Mouse (Mus musculus) bone marrow, adult 2 months (tissue): ENCODE data around the gene Grip1. TPM values are rescaled to one million over a fixed set of nuclear protein-coding genes. Genes with fewer than 3 reads are reported as not detected.

Source experiments
- H3K27ac ChIP-seq: fragments of 200-500 bp; 2 replicates; pipeline ENCODE4 v1.5.1; 2012; ENCODE audit warnings: low read depth, mild to moderate bottlenecking, control low read depth, inconsistent platforms, low read length; ENCODE audit not compliant: control insufficient read depth, poor library complexity, insufficient read depth
- H3K4me1 ChIP-seq: fragments of 200-500 bp; 2 replicates; pipeline ENCODE4 v1.6.1; 2011; ENCODE audit warnings: low read length; ENCODE audit not compliant: control insufficient read depth, insufficient read depth
- H3K4me3 ChIP-seq: fragments of 200-500 bp; replicated peaks from 2 replicates; pipeline ENCODE3; 2011; ENCODE audit warnings: mild to moderate bottlenecking, low read depth, low read length, control low read depth; ENCODE audit not compliant: control insufficient read depth
- CTCF ChIP-seq: fragments of 200-500 bp; IDR thresholded peaks from 2 replicates; pipeline ENCODE4 v1.5.1; 2011; ENCODE audit warnings: low read length, control low read depth; ENCODE audit not compliant: control insufficient read depth, insufficient read depth
- POLR2A ChIP-seq: fragments of 200-500 bp; IDR thresholded peaks from 2 replicates; pipeline ENCODE4 v1.6.1; 2011; ENCODE audit warnings: low read depth, mild to moderate bottlenecking, control low read depth, low read length, borderline replicate concordance; ENCODE audit not compliant: control insufficient read depth
- WGBS: fragments of 180-500 bp; shearing (Covaris S2); methylation state at CpG from one replicate; pipeline ENCODE4 v1.1.7; 2018; 5-methylcytosine and 5-hydroxymethylcytosine counted together
- polyA plus RNA-seq: library from polyadenylated mRNA; stranded (reverse); fragments of >200 nt; gene quantifications from 2 replicates; pipeline ENCODE4 v1.2.4, GENCODE M21; 2011; ENCODE audit warnings: low replicate concordance; ENCODE audit not compliant: missing spikeins, insufficient read depth, insufficient read length

Gene Grip1
- polyA plus RNA-seq, 1 experiment = not detected

DNA sequence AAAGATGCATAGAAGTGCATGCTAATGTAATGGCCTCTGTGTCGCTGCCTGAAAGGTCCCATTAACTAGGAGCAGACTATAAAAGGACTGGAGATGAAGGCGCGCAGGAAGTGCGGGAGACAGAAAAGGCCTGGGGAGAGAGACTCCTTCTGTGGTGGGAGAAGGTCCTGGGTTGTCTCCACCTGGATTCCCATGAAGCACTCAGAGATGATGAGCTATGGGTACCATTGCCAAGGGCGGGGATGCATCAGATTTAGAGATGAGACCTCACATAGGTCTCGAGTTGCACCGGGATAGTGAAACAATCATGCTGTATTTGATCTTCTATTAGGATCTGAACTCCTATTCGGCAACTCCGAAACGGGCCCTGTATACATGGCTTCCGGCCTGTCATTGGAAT, 212.8 kb downstream of the Grip1 start:
- WGBS = 86% methylated on average over 11 of the region's 11 CpGs
- no peak overlapping the region for H3K4me3 ChIP-seq
- no peak for TF ChIP-seq POLR2A
- TF ChIP-seq CTCF = no peak
- no peaks in the 10 kb centered on the region for H3K4me1 ChIP-seq
- no peak overlapping the region for H3K27ac ChIP-seq

DNA sequence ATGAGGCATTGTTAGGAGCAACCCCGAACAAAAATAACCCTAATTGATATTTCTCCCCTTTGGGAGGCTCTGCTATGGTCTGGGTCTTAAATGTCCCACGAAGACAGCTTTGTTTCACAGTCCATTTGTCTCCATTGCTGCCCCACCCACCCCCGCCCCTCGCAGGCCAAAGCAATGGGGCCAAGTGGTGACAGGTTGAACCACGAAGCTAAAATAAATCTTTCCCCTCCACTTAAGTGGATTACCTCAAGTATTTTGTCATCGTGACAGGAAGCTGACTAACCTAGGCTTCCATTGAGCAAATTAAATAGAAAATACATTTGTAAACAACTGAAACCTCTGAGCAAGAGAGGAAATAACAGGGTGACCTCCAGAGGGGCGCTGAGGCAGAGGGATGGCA, 216.8 kb downstream of the Grip1 start:
- 35% methylated on average over 7 of the region's 7 CpGs for WGBS
- Histone ChIP-seq H3K4me1 (no peaks in the 10 kb centered on the region), H3K27ac (no peak overlapping the region), H3K4me3 (no peak overlapping the region)
- TF ChIP-seq POLR2A (no peak), CTCF (no peak)

DNA sequence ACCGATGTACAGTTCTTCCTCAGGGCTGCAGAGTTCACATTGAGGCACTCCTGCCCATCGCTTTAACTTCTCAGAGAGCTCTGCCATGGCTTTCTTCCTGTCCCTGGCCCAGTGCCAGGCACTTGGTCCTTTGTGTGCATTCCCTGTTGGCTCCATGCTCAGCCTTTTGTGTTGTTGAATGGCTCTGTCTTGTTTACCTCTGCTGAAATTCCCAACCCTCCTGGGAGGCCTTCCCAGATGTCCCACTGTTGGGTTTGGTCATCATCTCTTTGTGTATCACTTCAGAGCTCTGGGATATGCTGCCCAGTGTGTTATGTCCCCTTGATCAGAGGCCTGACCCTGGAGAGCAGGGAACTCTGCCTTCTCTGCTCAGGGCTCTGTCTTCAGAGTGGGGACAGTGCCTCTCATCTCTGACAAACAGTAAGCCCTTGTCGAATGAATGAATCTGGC, 230.8 kb downstream of the Grip1 start:
- H3K27ac ChIP-seq = no peak overlapping the region
- TF ChIP-seq POLR2A (no peak), CTCF (no peak)
- no peak overlapping the region for H3K4me3 ChIP-seq
- H3K4me1 ChIP-seq = no peaks in the 10 kb centered on the region; the same call in 1 of the 2 replicates
- 79% methylated on average over 3 of the region's 3 CpGs for whole genome bisulfite sequencing

DNA sequence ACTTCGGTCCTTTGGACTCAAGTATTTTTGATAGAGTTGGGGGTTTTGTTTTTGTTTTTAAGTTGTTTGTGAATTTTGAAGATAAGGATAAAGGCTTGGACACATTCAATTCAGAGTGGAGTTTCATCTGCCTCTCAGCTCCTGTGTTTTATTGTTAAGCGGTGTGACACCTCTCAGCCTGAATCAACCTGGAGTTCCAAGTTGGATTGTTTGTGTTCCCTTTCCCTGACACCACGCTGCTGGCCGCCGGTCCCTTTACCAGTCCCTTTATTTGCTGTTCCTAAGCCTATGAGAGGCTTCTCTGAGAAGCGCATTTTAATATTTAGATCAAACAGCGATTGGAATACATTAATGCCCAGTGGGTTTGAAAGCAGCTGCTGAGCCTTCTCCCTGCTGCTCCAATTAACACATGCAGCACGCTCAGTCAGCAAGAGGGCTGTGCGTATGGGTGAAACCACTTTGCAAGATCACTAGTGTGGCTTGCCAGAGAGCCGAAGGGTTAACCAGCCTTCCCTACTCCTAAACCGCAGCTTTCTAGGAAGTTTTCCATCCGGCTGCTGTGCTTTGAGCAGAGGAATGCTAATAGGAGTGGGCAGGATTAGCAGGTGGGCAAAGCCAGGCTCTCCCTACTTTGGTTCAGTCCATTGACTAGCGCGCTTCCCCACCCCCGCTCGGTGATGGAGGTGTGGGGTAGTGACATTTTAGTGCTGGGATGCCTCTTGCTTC, 237.9 kb downstream of the Grip1 start:
- Histone ChIP-seq H3K4me3 (no peak overlapping the region), H3K4me1 (no peaks in the 10 kb centered on the region), H3K27ac (no peak overlapping the region)
- WGBS = 7% methylated on average over 16 of the region's 16 CpGs
- no peak for TF ChIP-seq POLR2A
- no peak for TF ChIP-seq CTCF

DNA sequence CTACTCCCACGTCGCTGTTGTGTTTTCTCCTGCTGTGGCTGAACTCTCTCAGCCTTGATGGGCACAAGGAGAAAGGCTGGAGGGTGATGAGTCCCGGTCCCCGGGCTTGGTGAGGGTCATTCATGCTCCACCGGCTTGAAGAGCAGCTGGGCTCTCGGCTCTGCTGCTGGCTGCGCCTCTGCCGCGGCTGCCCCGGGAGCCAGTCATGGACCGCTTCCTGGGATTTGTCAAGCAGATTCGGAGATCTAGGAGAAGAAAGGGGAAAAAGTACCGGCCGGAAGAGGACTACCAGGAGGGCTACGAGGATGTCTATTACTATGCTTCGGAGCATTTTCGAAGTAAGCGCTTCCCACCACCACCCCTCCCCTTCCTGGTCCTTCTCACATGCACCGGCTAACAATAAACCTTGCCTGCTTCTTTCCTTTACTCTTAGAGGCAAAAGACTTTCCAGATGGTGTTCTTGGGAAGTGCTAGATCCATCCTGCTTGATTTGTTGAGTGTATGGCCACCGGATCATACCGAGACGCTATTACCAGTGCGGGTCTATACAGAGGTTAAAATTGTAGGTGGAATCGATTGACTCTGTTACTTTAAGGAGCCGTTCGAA, 238.8 kb downstream of the Grip1 start:
- no peaks in the 10 kb centered on the region for H3K4me1 ChIP-seq
- H3K27ac ChIP-seq = no peak overlapping the region
- 5% methylated on average over 26 of the region's 26 CpGs for WGBS
- no peak overlapping the region for H3K4me3 ChIP-seq
- TF ChIP-seq CTCF (no peak), POLR2A (no peak)

DNA sequence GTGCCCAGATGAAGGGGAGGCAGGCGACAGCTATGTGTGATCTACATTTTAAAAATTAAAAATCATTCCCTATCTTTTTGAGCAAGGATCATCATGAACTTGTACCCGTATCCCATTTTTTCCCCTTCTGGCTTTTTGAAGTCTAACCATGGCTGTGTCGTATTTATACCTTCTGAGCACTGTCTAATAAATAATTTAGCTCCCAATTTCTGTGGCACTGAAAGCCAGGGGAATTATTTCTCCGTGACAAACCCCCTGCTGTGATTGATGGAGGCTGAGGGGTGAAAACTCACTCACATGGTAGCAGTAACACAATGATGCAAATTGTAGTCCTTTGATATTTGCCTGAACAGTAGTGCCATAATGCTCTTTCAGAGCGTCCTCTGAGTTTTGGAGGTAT, 239.8 kb downstream of the Grip1 start:
- TF ChIP-seq POLR2A (no peak), CTCF (no peak)

DNA sequence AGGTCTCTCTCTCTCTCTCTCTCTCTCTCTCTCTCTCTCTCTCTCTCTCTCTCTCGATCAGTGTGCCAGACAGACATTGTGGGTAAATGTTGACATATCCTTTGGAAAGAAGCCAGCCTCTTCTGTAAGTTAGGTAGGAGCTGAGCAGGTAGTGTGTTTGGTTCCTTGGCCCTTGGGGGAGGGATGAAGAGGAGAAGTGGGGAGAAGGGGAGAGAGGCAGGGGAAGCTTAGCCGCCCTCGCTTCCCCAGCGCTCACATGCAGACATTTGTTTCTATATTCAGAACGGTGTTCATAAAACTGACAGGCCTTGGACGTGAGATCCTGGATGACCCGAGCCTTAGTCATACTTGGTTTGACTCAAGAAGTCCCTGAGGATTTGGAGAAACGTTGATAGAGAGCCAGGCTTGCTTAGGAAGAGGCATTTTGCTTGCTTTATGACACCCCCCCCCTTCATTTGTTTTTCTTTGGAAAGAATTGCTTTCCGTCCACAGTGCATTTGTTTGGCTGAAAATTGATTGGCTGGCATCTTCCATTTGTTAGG, 243.7 kb downstream of the Grip1 start:
- 67% methylated on average over 9 of the region's 9 CpGs for WGBS

More for the DNA sequence above, 239.8 kb downstream of the Grip1 start:
- 54% methylated on average over 5 of the region's 5 CpGs for WGBS
- Histone ChIP-seq H3K4me3 (no peak overlapping the region), H3K27ac (no peak overlapping the region), H3K4me1 (no peaks in the 10 kb centered on the region)

DNA sequence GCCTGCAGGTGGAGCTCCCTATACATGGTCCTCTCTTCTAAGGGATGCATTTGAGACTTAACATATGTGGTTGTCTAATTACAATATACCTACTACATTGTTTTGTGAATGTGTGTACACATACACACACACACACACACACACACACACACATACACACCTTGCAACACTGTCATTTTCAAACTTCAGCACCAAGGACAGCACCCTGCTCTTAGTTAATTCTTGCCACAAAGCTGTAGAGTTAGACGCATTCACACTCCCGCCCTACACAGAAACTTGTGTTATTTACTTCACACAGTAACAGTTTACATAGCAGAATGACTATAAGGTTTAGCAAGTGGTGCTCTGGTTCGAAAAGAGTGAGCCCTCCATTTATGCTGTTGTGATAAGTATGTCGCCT, 251.7 kb downstream of the Grip1 start:
- Histone ChIP-seq H3K4me3 (no peak overlapping the region), H3K27ac (no peak overlapping the region), H3K4me1 (no peaks in the 10 kb centered on the region)
- no peak for TF ChIP-seq POLR2A
- no peak for TF ChIP-seq CTCF
- 51% methylated on average over 4 of the region's 4 CpGs for WGBS

More for the DNA sequence above, 243.7 kb downstream of the Grip1 start:
- Histone ChIP-seq H3K4me3 (no peak overlapping the region), H3K4me1 (no peaks in the 10 kb centered on the region), H3K27ac (no peak overlapping the region)
- TF ChIP-seq POLR2A (no peak), CTCF (no peak)
